Mouse (Mus musculus) CH12.LX (cell line): ENCODE data around the gene 2610318N02Rik.

Experiments
- CTCF ChIP-seq, 2 experiments: IDR thresholded peaks in 1 of 2; conservative IDR thresholded peaks in 1 of 2; 2 replicates each; pipeline ENCODE4 v1.5.1; 2011 to 2012; ENCODE audit warnings: low read depth in 2 of 2, low read length in 2 of 2, improper control_type of control experiment in 1 of 2, inconsistent platforms in 1 of 2, mild to moderate bottlenecking in 1 of 2, moderate library complexity in 1 of 2
- HCFC1 ChIP-seq: IDR thresholded peaks from 2 replicates; pipeline ENCODE4 v1.6.1; 2012; ENCODE audit warnings: low read depth, mild to moderate bottlenecking, inconsistent platforms, low read length, improper control_type of control experiment
- MAFK ChIP-seq: IDR thresholded peaks from 2 replicates; pipeline ENCODE4 v1.6.1; 2011; ENCODE audit warnings: low read length, improper control_type of control experiment; ENCODE audit not compliant: insufficient replicate concordance
- MXI1 ChIP-seq: IDR thresholded peaks from 2 replicates; pipeline ENCODE4 v1.6.1; 2011; ENCODE audit warnings: mild to moderate bottlenecking, low read depth, low read length, improper control_type of control experiment
- POLR2A ChIP-seq: IDR thresholded peaks from 2 replicates; pipeline ENCODE4 v1.6.1; 2011; ENCODE audit warnings: low read depth, mild to moderate bottlenecking, improper control_type of control experiment, low read length
- RCOR1 ChIP-seq: conservative IDR thresholded peaks from 2 replicates; pipeline ENCODE4 v1.6.1; 2012; ENCODE audit warnings: low read depth, mild to moderate bottlenecking, inconsistent platforms, low read length, improper control_type of control experiment
- SMC3 ChIP-seq: IDR thresholded peaks from 2 replicates; pipeline ENCODE4 v1.6.1; 2011; ENCODE audit warnings: low read depth, low read length, improper control_type of control experiment
- UBTF ChIP-seq: IDR thresholded peaks from 2 replicates; pipeline ENCODE4 v1.6.1; 2012; ENCODE audit warnings: low read depth, mild to moderate bottlenecking, inconsistent platforms, low read length, improper control_type of control experiment, moderate library complexity
- USF1 ChIP-seq: IDR thresholded peaks from 2 replicates; pipeline ENCODE4 v1.6.1; 2014; ENCODE audit warnings: low read depth, mild to moderate bottlenecking, inconsistent platforms, low read length, improper control_type of control experiment
- ZKSCAN1 ChIP-seq: IDR thresholded peaks from 2 replicates; pipeline ENCODE4 v1.6.1; 2012; ENCODE audit warnings: low read depth, inconsistent platforms, low read length, improper control_type of control experiment, borderline replicate concordance

- no peak for TF ChIP-seq CTCF (conservative IDR thresholded peaks at IDR 0.05 in 1 of 2, IDR thresholded peaks at IDR 0.05 in 1 of 2; ENCODE audit: low read depth in 2 of 2, low read length in 2 of 2)
- no peak for TF ChIP-seq UBTF
- TF ChIP-seq HCFC1: no peak
- no peak for TF ChIP-seq MAFK
- TF ChIP-seq SMC3: no peak
- no peak for TF ChIP-seq RCOR1
- TF ChIP-seq USF1: no peak
- TF ChIP-seq MXI1: no peak
- TF ChIP-seq ZKSCAN1: no peak
- no peak for TF ChIP-seq POLR2A
These were observed 26.9 kb upstream of the 2610318N02Rik start for GRCm38 (mm10) chr16:17151874-17152273.
